Mouse (Mus musculus) heart, adult 10 weeks (tissue): ENCODE results near the gene Tex12. TPM values are rescaled to one million over a fixed set of nuclear protein-coding genes. Genes with fewer than 3 reads are reported as not detected.

Experiments
- polyA plus RNA-seq: library from polyadenylated mRNA; stranded (reverse); fragments of 350-450 nt; fragmentation: Illumina TruSeq; extraction: RNeasy Lipid Tissue Mini Kit (QIAGEN cat#74804); gene quantifications from one replicate; pipeline ENCODE4 v1.2.3, GENCODE M21; 2014; ENCODE audit warnings: low read depth, low replicate concordance

Gene Tex12
- polyA plus RNA-seq = not detected

DNA sequence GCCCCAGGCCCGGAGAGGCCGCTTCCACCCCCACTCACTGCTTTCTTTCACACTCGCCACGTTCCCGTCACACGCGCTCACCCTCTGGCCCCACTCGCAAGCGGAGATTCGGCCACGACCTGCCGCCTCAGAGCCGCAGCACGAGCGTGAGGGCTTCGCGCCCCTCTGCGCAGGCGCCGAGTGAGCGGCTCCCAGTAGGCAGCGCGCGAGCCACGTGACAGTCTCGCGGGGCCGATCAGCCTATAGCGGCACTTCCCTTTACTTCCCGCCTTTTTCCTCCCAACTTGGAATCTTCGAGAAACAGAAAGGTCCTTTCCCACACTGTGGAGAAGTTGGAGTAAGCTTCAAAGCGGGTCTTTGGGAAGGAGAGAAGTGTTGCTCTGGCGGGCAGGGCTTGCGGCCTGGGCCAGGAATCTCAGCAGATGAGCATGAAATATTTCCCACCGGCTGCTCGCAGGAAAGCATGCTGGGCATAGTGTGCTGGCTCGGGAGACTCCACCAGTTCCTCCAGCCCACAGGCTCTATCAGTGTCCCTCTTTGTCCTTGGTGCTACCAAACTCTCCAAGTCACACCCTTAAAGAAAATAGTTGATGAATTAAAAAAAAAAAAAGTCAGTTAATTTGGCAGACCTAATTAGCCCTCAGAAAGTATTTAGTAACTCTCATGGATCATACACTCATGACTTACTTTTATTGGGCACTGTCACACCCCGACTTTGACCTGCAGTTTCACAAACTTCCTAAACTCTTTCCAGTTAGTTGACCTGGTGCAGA is at the start of gene Tex12:
Gene Tex12 (minus strand): TSS at position 181 of the 773 bp plus-strand sequence.

DNA sequence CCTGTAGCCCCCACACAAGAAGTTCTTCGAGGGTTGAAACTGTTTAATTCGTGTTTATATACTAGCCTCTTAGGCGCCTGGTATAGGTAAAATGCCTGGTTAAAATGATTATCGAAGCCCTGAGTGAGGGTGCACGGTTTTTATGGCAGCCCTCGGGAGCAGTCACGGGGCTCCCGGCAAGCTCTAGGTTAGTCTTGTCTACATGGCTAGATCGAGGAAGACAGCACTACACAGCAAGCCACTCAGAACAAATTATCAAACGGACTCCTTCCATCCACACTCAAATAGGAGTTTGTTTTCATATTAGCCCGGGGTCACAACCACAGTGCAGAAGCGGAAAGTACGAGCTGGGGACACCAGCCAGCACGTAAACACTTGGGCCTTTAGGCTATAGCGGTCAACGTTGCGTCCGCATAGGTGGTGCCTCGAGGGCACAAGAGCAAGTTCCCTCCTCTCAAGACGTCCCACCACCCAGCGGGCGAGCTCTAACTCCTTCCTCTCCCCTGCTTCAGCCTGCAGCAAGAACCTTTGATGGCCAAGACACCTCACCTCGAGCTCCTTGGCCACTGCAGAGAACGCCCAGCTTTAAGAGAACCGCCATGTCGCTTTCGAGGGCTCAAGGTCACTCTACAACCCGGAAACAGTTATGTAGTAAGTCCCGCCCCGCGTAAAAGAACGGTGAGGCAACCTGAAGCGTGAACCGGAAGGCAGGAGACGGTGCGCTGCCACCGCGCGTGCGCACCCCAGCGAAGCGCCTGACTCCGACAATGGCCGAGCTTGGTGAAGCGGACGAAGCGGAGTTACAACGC is 42.3 kb upstream of the Tex12 start, which contains the start of the genes Sdhd and Timm8b:
Gene Sdhd (minus strand): TSS at position 624 of the 809 bp plus-strand sequence.
Gene Timm8b (plus strand): TSS at position 722 of the 809 bp plus-strand sequence.

DNA sequence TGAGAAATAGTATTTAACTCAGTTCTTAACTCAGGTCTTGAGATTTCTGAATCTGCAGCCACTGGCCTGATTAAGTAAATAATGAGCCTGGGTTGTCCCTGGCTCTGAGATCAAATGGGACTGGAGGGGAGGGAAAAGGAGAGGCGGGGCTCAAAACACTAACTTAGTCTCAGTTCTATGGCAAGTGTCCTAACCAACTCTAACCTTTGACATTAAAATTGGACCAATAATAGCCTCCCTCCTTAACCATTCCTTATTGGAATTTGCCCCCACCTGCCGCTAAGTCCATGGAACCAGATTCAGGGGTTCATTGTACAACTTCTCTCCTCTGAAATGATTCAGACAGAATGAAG is 6.1 kb downstream of the Tex12 start, which contains the start of gene Bco2:
Gene Bco2 (minus strand): TSS at position 88 of the 353 bp plus-strand sequence.

DNA sequence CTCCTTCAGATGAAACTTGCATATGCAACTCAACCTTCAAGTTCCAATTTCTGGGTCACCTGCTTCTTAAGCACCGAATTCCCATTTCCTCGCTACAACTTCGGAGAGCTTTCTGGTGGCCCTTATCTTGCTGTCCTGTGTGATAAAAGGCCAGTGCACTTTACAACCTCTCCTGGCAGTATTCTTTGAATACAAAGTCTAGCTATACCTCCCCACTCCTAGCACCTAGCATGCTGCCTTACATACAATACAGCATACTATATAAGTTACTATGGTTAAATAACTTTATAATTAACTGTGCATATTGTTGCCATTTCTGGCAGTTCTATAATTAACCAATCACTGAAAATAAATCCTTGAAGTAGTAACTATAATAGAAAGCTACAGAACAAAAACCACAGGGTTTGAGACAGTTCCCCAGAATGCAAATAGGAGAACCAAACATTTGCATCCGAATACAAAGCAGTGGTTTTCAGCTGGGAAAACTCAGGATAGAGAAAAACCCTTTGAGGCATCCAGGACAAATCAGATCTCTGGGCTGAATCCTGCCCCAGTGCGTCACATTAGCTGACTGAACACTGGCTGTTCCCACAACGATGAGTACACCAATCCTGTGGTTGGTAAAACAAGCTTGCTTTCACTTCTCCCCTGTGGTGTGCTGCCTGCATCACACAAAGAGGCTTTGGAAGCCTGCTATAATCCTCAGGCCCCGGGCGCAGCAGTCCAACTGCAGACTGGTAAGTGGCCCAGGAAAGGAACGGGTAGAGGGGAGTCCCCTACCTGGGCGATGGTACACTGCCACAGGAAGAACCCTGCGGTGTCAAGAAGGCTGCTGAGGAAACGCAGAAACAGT is 6.7 kb downstream of the Tex12 start, which contains the start of gene Il18:
Gene Il18 (plus strand): TSS at position 587 of the 853 bp plus-strand sequence.

DNA sequence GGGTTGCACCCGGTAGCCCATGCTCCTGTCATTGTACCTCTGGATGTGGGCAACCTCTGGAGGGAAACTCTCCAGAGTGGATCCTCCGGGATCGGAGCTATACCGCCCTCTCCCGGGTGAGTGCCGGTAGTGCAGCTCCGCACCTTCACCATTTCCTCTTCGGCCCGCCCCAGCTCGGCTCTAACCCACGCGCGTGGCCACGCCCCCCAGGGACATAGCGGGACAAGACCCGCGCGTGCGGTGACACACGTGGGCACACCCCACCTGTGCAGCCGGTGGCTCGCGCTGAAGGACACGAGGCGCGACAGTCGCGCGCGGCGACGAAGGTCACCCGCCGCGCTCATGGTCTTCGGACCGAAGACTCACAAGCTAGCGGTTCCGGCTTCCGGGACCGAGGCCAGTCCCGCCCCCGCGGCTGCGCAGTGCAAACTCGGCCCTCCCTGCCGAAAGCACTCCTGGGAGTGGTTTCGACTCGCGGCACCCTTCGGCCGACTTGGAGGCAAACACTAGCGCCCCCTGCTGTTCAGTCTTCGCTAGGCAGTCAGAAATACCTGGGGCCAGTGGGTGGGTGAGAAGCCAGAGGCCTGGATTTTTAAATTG is 32.7 kb downstream of the Tex12 start, which contains the start of gene Pts:
Gene Pts (minus strand): TSS at position 432 of the 600 bp plus-strand sequence.

Other genes starting within 250 kb of the Tex12 start
- gene Rpl10-ps3, start 216.4 kb downstream of the Tex12 start, polyA plus RNA-seq = 40.8 TPM
- 0.97 TPM for gene Plet1, start 66.8 kb downstream of the Tex12 start, polyA plus RNA-seq
- gene Pts, start 32.6 kb downstream of the Tex12 start, polyA plus RNA-seq = 83.2 TPM
- 2.7 TPM for gene Il18, start 6.5 kb downstream of the Tex12 start, polyA plus RNA-seq
- 0.29 TPM for gene Bco2, start 6.1 kb downstream of the Tex12 start, polyA plus RNA-seq
- 841 TPM for gene Sdhd, start 42.5 kb upstream of the Tex12 start, polyA plus RNA-seq
- 365 TPM for gene Timm8b, start 42.6 kb upstream of the Tex12 start, polyA plus RNA-seq
- 2.1 TPM for gene Pih1d2, start 56.0 kb upstream of the Tex12 start, polyA plus RNA-seq
- 10.0 TPM for gene Nkapd1, start 56.1 kb upstream of the Tex12 start, polyA plus RNA-seq
- gene Dlat, start 98.5 kb upstream of the Tex12 start, polyA plus RNA-seq = 316 TPM
- 4.7 TPM for gene Dixdc1, start 178.2 kb upstream of the Tex12 start, polyA plus RNA-seq
- 11.4 TPM for gene 2310030G06Rik, start 185.2 kb upstream of the Tex12 start, polyA plus RNA-seq
- gene Cryab, start 190.0 kb upstream of the Tex12 start, polyA plus RNA-seq = 3,470 TPM
- 187 TPM for gene Hspb2, start 191.0 kb upstream of the Tex12 start, polyA plus RNA-seq
- 4.2 TPM for gene Fdxacb1, start 206.9 kb upstream of the Tex12 start, polyA plus RNA-seq
- 9.2 TPM for gene Alg9, start 213.7 kb upstream of the Tex12 start, polyA plus RNA-seq
- 26.6 TPM for gene 1110032A03Rik, start 214.2 kb upstream of the Tex12 start, polyA plus RNA-seq